Mouse (Mus musculus): ENCODE results near the gene Egfl7. TPM values are rescaled to one million over a fixed set of nuclear protein-coding genes. Genes with fewer than 3 reads are reported as not detected.
A peak's percentile ranks its signal among the peaks of the same experiment; 100 is the strongest.

Gene Egfl7
- polyA plus RNA-seq, 1 experiment from 2014 or later = 54.4 TPM

DNA sequence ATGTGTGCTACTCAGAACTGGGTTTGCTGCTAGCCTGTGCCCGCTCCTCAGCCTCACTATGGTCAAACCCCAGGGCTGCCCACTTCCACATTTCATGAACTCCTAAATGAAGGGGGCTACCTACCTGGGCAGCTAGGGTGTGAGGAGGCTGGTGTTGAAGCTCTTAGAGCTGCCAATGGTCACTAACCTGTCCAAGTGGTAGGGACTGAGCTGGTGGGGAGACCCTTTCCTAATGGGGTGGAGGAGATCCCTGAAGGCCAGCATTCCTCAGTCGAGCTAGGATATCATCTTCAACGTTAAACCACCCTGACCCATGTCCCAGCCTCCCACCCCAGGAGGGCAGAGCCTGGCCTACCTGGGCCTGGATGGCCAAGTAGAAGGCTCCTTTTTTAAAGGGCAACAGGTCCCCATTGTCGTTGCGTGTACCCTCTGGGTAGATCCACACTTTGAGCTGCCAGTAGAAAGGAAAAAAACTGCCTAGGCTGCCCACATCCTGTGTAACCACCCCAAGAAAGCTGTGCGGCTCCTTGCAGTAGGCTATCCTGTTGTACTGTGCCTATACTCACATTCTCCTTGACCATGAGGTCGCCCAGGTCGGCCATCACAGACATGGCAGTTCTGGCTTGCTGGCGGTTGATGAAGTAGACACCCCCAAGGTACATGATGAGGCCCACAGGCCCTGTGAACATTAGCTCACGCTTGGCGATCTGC is 16.1 kb downstream of the Egfl7 start:
- Histone ChIP-seq H3K4me3 (ENCODE audit: low read depth, low read length) (no peak overlapping the region), H3K9me3 (ENCODE audit: control insufficient read depth) (no peaks in the 10 kb centered on the region), H3K27me3 (replicated peaks; ENCODE audit: control insufficient read depth, insufficient read depth, low read length) (no peaks in the 10 kb centered on the region), H3K9ac (ENCODE audit: low read depth, low read length) (no peak overlapping the region), H3K4me2 (replicated peaks; ENCODE audit: low read depth) (0 out of 2 replicates have a peak overlapping the region, but pooled peaks have one; percentile 30), H3K4me1 (replicated peaks; ENCODE audit: control insufficient read depth, insufficient read depth, low read length) (0 out of 2 replicates have a peak, but pooled peaks cover 8% of the 10 kb centered on the region), H3K27ac (ENCODE audit: low read depth, low read length) (peak overlapping the region; percentile 51), H3K36me3 (ENCODE audit: control insufficient read depth, insufficient read depth) (peaks cover 44% of the 10 kb centered on the region)
- no peak for ATAC-seq
- WGBS = 80% methylated on average over 11 of the region's 11 CpGs
- no peak for TF ChIP-seq CTCF (IDR thresholded peaks at IDR 0.05; ENCODE audit: low read depth)

DNA sequence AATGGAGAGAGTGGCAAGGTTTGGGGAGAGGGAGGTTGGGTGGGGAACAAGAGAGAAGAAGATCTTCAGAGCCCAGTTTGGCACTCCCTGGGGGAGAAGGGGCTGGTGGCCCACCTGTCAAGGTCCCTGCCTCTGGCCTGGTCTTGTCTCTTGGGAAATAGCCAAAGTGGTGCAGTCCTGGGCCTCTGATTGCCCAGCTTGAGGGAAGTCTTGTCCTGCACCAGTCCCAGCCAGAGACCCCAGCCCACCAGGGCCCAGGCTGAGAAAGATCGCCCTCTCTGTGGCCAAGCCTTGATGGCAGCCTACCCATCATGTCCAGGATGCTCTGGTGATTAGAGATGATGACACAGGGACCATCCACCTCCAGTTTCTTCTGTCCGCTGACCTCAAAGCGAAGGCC is 17.1 kb downstream of the Egfl7 start:
- no peak overlapping the region for H3K27ac ChIP-seq (ENCODE audit: low read depth, low read length)
- H3K4me2 ChIP-seq (replicated peaks; ENCODE audit: low read depth) = no peak overlapping the region
- H3K4me1 ChIP-seq (replicated peaks; ENCODE audit: control insufficient read depth, insufficient read depth, low read length) = 0 out of 2 replicates have a peak, but pooled peaks cover 8% of the 10 kb centered on the region
- no peak overlapping the region for H3K9ac ChIP-seq (ENCODE audit: low read depth, low read length)
- ATAC-seq = no peak
- H3K36me3 ChIP-seq (ENCODE audit: control insufficient read depth, insufficient read depth) = peaks cover 33% of the 10 kb centered on the region
- TF ChIP-seq CTCF (IDR thresholded peaks at IDR 0.05; ENCODE audit: low read depth) = no peak
- no peaks in the 10 kb centered on the region for H3K27me3 ChIP-seq (replicated peaks; ENCODE audit: control insufficient read depth, insufficient read depth, low read length)
- WGBS = 88% methylated on average over 3 of the region's 3 CpGs
- no peaks in the 10 kb centered on the region for H3K9me3 ChIP-seq (ENCODE audit: control insufficient read depth)
- no peak overlapping the region for H3K4me3 ChIP-seq (ENCODE audit: low read depth, low read length)

DNA sequence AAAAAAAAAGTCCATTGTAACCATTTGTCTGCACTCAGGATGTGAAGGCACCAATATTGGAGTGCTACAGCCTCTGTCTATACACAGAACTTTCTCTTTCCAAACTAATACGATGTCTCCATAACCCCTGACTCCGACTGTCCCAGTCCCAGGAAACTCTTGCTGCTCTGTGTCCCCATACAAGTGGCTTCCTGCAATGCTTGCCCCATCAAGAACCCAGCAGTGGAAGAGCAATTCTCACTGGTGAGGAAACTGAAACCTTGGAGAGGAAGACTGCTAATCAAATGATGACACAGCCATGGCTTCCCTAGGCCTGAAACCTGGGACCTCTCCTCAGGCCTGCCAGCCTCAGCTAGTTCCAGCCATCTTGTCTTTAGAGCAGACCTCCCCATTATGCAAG is 18.0 kb downstream of the Egfl7 start:
- H3K27ac ChIP-seq (ENCODE audit: low read depth, low read length) = no peak overlapping the region
- 0 out of 2 replicates have a peak, but pooled peaks cover 8% of the 10 kb centered on the region for H3K4me1 ChIP-seq (replicated peaks; ENCODE audit: control insufficient read depth, insufficient read depth, low read length)
- no peak overlapping the region for H3K9ac ChIP-seq (ENCODE audit: low read depth, low read length)
- no peaks in the 10 kb centered on the region for H3K27me3 ChIP-seq (replicated peaks; ENCODE audit: control insufficient read depth, insufficient read depth, low read length)
- H3K36me3 ChIP-seq (ENCODE audit: control insufficient read depth, insufficient read depth) = peaks cover 24% of the 10 kb centered on the region
- WGBS = 83% methylated on average over 2 of the region's 2 CpGs
- ATAC-seq = no peak
- H3K4me3 ChIP-seq (ENCODE audit: low read depth, low read length) = no peak overlapping the region
- no peak for TF ChIP-seq CTCF (IDR thresholded peaks at IDR 0.05; ENCODE audit: low read depth)
- H3K9me3 ChIP-seq (ENCODE audit: control insufficient read depth) = no peaks in the 10 kb centered on the region
- H3K4me2 ChIP-seq (replicated peaks; ENCODE audit: low read depth) = no peak overlapping the region

- H3K4me1 ChIP-seq (replicated peaks; ENCODE audit: control insufficient read depth, insufficient read depth, low read length) = 0 out of 2 replicates have a peak, but pooled peaks cover 8% of the 10 kb centered on the region
- 63% methylated on average over 3 of the region's 3 CpGs for WGBS
- TF ChIP-seq CTCF (IDR thresholded peaks at IDR 0.05; ENCODE audit: low read depth) = no peak
- H3K9ac ChIP-seq (ENCODE audit: low read depth, low read length) = no peak overlapping the region
- peaks cover 18% of the 10 kb centered on the region; the same call in 1 of the 2 replicates for H3K36me3 ChIP-seq (ENCODE audit: control insufficient read depth, insufficient read depth)
- H3K9me3 ChIP-seq (ENCODE audit: control insufficient read depth) = no peaks in the 10 kb centered on the region
- no peak for ATAC-seq
- no peak overlapping the region for H3K4me2 ChIP-seq (replicated peaks; ENCODE audit: low read depth)
- no peaks in the 10 kb centered on the region for H3K27me3 ChIP-seq (replicated peaks; ENCODE audit: control insufficient read depth, insufficient read depth, low read length)
- no peak overlapping the region for H3K4me3 ChIP-seq (ENCODE audit: low read depth, low read length)
- H3K27ac ChIP-seq (ENCODE audit: low read depth, low read length) = no peak overlapping the region
These were observed 18.6 kb downstream of the Egfl7 start for GRCm38 (mm10) chr2:26598462-26598861.

DNA sequence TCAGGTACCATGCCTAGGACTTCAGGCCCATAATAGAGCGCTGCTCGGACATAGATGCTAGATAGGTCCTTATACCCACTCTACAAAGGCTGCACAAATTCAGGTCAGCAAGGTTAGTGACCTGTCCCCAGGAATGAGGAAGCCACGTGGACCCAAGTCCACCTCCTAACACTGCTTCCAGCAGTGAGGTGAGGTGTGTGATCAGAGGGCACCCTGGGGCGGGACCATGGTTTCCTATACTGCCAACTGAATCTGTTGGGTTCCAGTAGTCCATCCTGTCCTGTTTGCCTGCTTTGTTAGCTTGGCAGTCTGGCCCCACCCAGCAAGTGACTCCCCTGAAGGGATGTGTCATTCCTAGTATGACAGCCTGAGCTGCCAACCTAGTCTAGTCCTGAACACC is 20.2 kb downstream of the Egfl7 start:
- Histone ChIP-seq H3K27ac (ENCODE audit: low read depth, low read length) (peak overlapping the region; percentile 75), H3K4me3 (ENCODE audit: low read depth, low read length) (no peak overlapping the region), H3K4me1 (replicated peaks; ENCODE audit: control insufficient read depth, insufficient read depth, low read length) (0 out of 2 replicates have a peak, but pooled peaks cover 8% of the 10 kb centered on the region)

GRCm38 (mm10) chr2:26600664-26601063 is 20.9 kb downstream of the Egfl7 start:
- Histone ChIP-seq H3K9me3 (ENCODE audit: control insufficient read depth) (no peaks in the 10 kb centered on the region), H3K4me1 (replicated peaks; ENCODE audit: control insufficient read depth, insufficient read depth, low read length) (0 out of 2 replicates have a peak, but pooled peaks cover 5% of the 10 kb centered on the region), H3K36me3 (ENCODE audit: control insufficient read depth, insufficient read depth) (peaks cover 11% of the 10 kb centered on the region; the same call in 1 of the 2 replicates), H3K27ac (ENCODE audit: low read depth, low read length) (peak overlapping the region; percentile 75), H3K4me2 (replicated peaks; ENCODE audit: low read depth) (no peak overlapping the region), H3K9ac (ENCODE audit: low read depth, low read length) (no peak overlapping the region), H3K4me3 (ENCODE audit: low read depth, low read length) (no peak overlapping the region), H3K27me3 (replicated peaks; ENCODE audit: control insufficient read depth, insufficient read depth, low read length) (no peaks in the 10 kb centered on the region)
- TF ChIP-seq CTCF (IDR thresholded peaks at IDR 0.05; ENCODE audit: low read depth) = no peak
- no peak for ATAC-seq
- 48% methylated on average over 2 of the region's 2 CpGs for WGBS

More for the DNA sequence above, 20.2 kb downstream of the Egfl7 start:
- no peaks in the 10 kb centered on the region for H3K27me3 ChIP-seq (replicated peaks; ENCODE audit: control insufficient read depth, insufficient read depth, low read length)
- H3K9ac ChIP-seq (ENCODE audit: low read depth, low read length) = 0 out of 2 replicates have a peak overlapping the region, but pooled peaks have one; percentile 31
- no peaks in the 10 kb centered on the region for H3K9me3 ChIP-seq (ENCODE audit: control insufficient read depth)
- H3K36me3 ChIP-seq (ENCODE audit: control insufficient read depth, insufficient read depth) = peaks cover 11% of the 10 kb centered on the region; the same call in 1 of the 2 replicates
- 66% methylated on average over 4 of the region's 4 CpGs for WGBS
- no peak for TF ChIP-seq CTCF (IDR thresholded peaks at IDR 0.05; ENCODE audit: low read depth)
- peak; percentile 37 for ATAC-seq
- no peak overlapping the region for H3K4me2 ChIP-seq (replicated peaks; ENCODE audit: low read depth)
